Mouse (Mus musculus) heart, adult 2 months (tissue): Measurements from ENCODE around the gene Stat5b. TPM values are rescaled to one million over a fixed set of nuclear protein-coding genes. Genes with fewer than 3 reads are reported as not detected.

ENCODE experiments used
- DNase-seq, 2 experiments: peaks; one replicate each; pipeline ENCODE4 v3.0.0; 2021
- H3K27ac ChIP-seq: fragments of 200-600 bp; 2 replicates; pipeline ENCODE4 v1.8.1; 2022
- H3K27me3 ChIP-seq: fragments of 200-500 bp; 2 replicates; pipeline ENCODE4 v1.6.1; 2012; ENCODE audit warnings: mild to moderate bottlenecking, low read length, inconsistent platforms, mixed read lengths; ENCODE audit not compliant: control insufficient read depth, insufficient read depth
- H3K36me3 ChIP-seq: fragments of 200-500 bp; 2 replicates; pipeline ENCODE4 v1.6.1; 2012; ENCODE audit warnings: low read length, inconsistent platforms; ENCODE audit not compliant: control insufficient read depth, insufficient read depth
- H3K4me1 ChIP-seq: fragments of 200-500 bp; 2 replicates; pipeline ENCODE4 v1.6.1; 2011; ENCODE audit warnings: low read length; ENCODE audit not compliant: control insufficient read depth, insufficient read depth
- H3K4me3 ChIP-seq: fragments of 200-600 bp; 2 replicates; pipeline ENCODE4 v1.8.1; 2022
- H3K79me2 ChIP-seq: fragments of 200-500 bp; replicated peaks from 2 replicates; pipeline ENCODE4 v1.6.1; 2012; ENCODE audit warnings: mild to moderate bottlenecking, inconsistent platforms, low read length, moderate library complexity, mixed read lengths; ENCODE audit not compliant: control insufficient read depth, insufficient read depth
- H3K9ac ChIP-seq: fragments of 200-500 bp; 2 replicates; pipeline ENCODE4 v1.6.1; 2012; ENCODE audit warnings: low read depth, mild to moderate bottlenecking, control low read depth, inconsistent platforms, low read length, mixed read lengths
- CTCF ChIP-seq: fragments of 200-600 bp; IDR thresholded peaks from 2 replicates; pipeline ENCODE4 v1.8.1; 2022; ENCODE audit warnings: antibody characterized with exemption, mild to moderate bottlenecking, moderate library complexity
- EP300 ChIP-seq: fragments of 200-500 bp; IDR thresholded peaks from 2 replicates; pipeline ENCODE4 v1.6.1; 2011; ENCODE audit warnings: low read depth, low read length, control low read depth; ENCODE audit not compliant: insufficient read depth
- POLR2A ChIP-seq: fragments of 200-500 bp; IDR thresholded peaks from 2 replicates; pipeline ENCODE4 v1.6.1; 2011; ENCODE audit warnings: mild to moderate bottlenecking, low read depth, low read length, control low read depth; ENCODE audit not compliant: insufficient read depth
- WGBS: fragments of 180-500 bp; shearing (Covaris S2); methylation state at CpG from one replicate; pipeline ENCODE4 v1.1.7; 2018; 5-methylcytosine and 5-hydroxymethylcytosine counted together
- intact Hi-C: fragments of 180-260 bp; cut with DNase I; formaldehyde crosslinking; loops from one replicate; pipeline ENCODE4 v1.15.1; 2025
- polyA plus RNA-seq: library from polyadenylated mRNA; depleted of rRNA; stranded (reverse); fragments of >200 nt; gene quantifications from 2 replicates; pipeline ENCODE4 v1.2.3, GENCODE M21; 2012
- total RNA-seq, 2 experiments: library from RNA; stranded (reverse); gene quantifications; 2 replicates each; pipeline ENCODE4 v1.2.3; 2021

The Stat5b gene
- total and polyA plus RNA-seq, 3 experiments, result 35.4 to 65.2 (median 58.6) TPM

DNA sequence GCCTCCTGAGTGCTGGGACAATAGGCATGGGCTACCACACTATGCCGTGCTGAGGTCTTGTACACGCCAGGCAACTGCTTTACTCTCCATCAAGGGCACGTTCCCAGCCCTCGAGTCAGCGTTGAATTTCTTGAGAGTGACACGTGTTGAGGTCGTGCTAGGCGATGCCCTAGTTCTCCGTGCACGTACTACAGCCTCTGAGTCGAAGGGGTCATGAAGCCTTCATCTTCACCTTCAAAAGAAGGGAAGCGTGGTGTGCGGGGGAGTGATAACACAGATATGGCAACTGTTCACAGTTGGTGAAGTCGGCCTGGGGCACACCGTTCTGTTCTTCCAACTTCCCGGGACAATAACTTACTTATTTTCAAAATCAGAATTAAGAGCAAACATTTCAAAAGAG, 30.9 kb downstream of the Stat5b start:
- no peak for DNase-seq
- WGBS, result 54% methylated on average over 16 of the region's 16 CpGs
- peak; percentile 11; the same call in 1 of the 2 replicates for TF ChIP-seq EP300
- TF ChIP-seq POLR2A, result no peak
- no peak for TF ChIP-seq CTCF
- Histone ChIP-seq H3K36me3 (peaks cover 4% of the 10 kb centered on the region), H3K4me3 (no peak overlapping the region), H3K4me1 (peaks cover 32% of the 10 kb centered on the region), H3K27ac (no peak overlapping the region), H3K9ac (no peak overlapping the region), H3K79me2 (peaks cover 11% of the 10 kb centered on the region), H3K27me3 (no peaks in the 10 kb centered on the region)
- intact Hi-C loops, result loop anchor here (2.0 kb wide), 1 partner anchor 29 kb away; no protein-coding TSS in a partner anchor

- Histone ChIP-seq H3K27me3 (no peaks in the 10 kb centered on the region), H3K4me3 (no peak overlapping the region), H3K79me2 (peaks cover 11% of the 10 kb centered on the region), H3K27ac (no peak overlapping the region), H3K4me1 (peaks cover 30% of the 10 kb centered on the region), H3K9ac (no peak overlapping the region), H3K36me3 (peaks cover 4% of the 10 kb centered on the region)
- WGBS, result 80% methylated on average over 8 of the region's 8 CpGs
- intact Hi-C loops, result no loop called here
- TF ChIP-seq EP300 (no peak), CTCF (no peak), POLR2A (no peak)
- DNase-seq, result no peak
Measured at GRCm38 (mm10) chr11:100819048-100819447, 31.5 kb downstream of the Stat5b start.

GRCm38 (mm10) chr11:100818359-100819012, 32.0 kb downstream of the Stat5b start:
- H3K4me3 ChIP-seq, result no peak overlapping the region
- intact Hi-C loops, result no loop called here
- H3K36me3 ChIP-seq, result peaks cover 2% of the 10 kb centered on the region; the same call in 1 of the 2 replicates
- TF ChIP-seq CTCF, result no peak
- H3K79me2 ChIP-seq, result peaks cover 11% of the 10 kb centered on the region
- WGBS, result 85% methylated on average over 15 of the region's 15 CpGs
- H3K9ac ChIP-seq, result no peak overlapping the region
- H3K4me1 ChIP-seq, result peaks cover 29% of the 10 kb centered on the region
- H3K27ac ChIP-seq, result no peak overlapping the region
- no peak for DNase-seq
- H3K27me3 ChIP-seq, result no peaks in the 10 kb centered on the region

DNA sequence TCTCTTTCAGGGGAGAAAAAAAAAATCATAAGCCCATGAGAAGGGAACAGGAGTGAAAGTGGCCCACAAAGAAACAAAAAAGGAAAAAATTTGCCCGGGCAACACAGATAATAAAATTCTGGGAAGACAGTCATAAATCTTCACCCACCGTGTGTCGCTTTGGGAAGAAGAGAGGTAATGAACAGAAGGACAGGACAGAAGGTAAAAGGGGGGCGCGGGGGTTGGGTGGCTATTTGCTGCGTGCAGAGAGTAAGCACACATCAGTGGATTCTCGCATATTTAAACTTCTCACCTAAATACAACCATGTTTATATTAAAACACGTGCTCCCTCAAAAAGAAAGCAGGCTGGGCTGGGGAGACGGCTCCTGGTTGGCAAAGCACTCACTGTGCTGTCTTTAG, 33.2 kb downstream of the Stat5b start:
- peaks cover 25% of the 10 kb centered on the region for H3K4me1 ChIP-seq

DNA sequence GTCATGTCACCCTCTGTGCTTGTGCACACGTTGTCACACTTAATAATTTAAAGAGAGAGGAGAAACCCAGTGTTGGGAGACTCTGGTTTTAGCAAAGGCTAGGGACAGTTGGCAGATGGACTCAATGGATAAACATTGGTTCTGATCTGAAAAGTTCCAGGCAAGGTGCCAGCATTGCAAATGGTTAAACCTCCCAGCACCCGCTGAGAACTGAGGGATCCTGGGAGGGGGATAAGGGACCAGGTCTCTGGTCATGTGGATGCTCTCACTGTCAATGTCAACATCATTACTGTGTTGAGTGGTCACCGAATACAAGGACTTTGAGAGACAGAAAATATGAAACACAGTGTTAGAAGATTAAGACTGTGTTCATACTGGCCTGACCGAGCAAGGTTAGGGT, 33.7 kb downstream of the Stat5b start:
- whole genome bisulfite sequencing, result 53% methylated on average over 4 of the region's 4 CpGs
- Histone ChIP-seq H3K27me3 (no peaks in the 10 kb centered on the region), H3K79me2 (peaks cover 10% of the 10 kb centered on the region), H3K9ac (no peak overlapping the region), H3K27ac (peak overlapping the region; percentile 34; the same call in 1 of the 2 replicates), H3K36me3 (peaks cover 2% of the 10 kb centered on the region; the same call in 1 of the 2 replicates), H3K4me1 (peaks cover 21% of the 10 kb centered on the region), H3K4me3 (no peak overlapping the region)
- no peak for DNase-seq
- TF ChIP-seq POLR2A (no peak), CTCF (no peak), EP300 (no peak)
- intact Hi-C loops, result no loop called here

More for the DNA sequence above, 33.2 kb downstream of the Stat5b start:
- H3K9ac ChIP-seq, result no peak overlapping the region
- TF ChIP-seq POLR2A, result no peak
- no peak for TF ChIP-seq CTCF
- 80% methylated on average over 9 of the region's 9 CpGs for WGBS
- intact Hi-C loops, result no loop called here
- DNase-seq, result no peak
- peaks cover 11% of the 10 kb centered on the region for H3K79me2 ChIP-seq
- H3K36me3 ChIP-seq, result peaks cover 2% of the 10 kb centered on the region; the same call in 1 of the 2 replicates
- peak overlapping the region; percentile 34; the same call in 1 of the 2 replicates for H3K27ac ChIP-seq
- no peak overlapping the region for H3K4me3 ChIP-seq
- H3K27me3 ChIP-seq, result no peaks in the 10 kb centered on the region

DNA sequence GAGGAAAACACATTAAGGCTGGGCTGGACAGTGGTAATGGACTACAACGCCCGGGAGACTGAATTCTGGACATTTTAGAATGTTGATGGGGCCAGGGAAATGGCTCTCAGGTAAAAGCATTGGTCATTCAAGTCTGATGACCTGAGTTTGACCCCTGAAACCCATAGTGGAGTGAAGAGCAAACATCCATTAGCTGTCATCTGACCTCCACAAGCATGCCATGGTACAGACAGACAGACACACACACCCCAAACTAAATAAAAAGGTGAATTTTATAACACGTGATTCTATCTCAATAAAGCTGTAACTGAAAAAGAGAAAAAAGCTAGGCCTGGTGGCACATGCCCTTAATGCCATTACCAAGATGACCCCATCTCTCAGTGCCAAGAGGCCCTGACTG, 34.2 kb downstream of the Stat5b start:
- Histone ChIP-seq H3K4me1 (peaks cover 17% of the 10 kb centered on the region), H3K36me3 (no peaks in the 10 kb centered on the region), H3K4me3 (no peak overlapping the region), H3K27ac (peak overlapping the region; percentile 34; the same call in 1 of the 2 replicates), H3K27me3 (no peaks in the 10 kb centered on the region), H3K9ac (no peak overlapping the region), H3K79me2 (peaks cover 9% of the 10 kb centered on the region)
- WGBS, result 69% methylated on average over 3 of the region's 3 CpGs
- no peak for TF ChIP-seq CTCF
- TF ChIP-seq POLR2A, result no peak
- intact Hi-C loops, result no loop called here
- no peak for DNase-seq
